Mouse (Mus musculus): ENCODE results near the gene Tex264. TPM values are rescaled to one million over a fixed set of nuclear protein-coding genes. Genes with fewer than 3 reads are reported as not detected.

Tex264 gene
- total RNA-seq, 4 experiments from 2014 or later, result 94.4 to 115 (median 103) TPM

Other genes starting within 250 kb of the Tex264 start
- 10 to 100 TPM; 23.2 to 24.3 (median 23.7) TPM for gene Acy1, start 247.6 kb downstream of the Tex264 start, total RNA-seq (2022)
- 10 to 100 TPM; 14.6 to 16.1 (median 15.3) TPM for gene Abhd14b, start 238.5 kb downstream of the Tex264 start, total RNA-seq (2022)
- gene Abhd14a, start 238.2 kb downstream of the Tex264 start, total RNA-seq (2022), result 10 to 100 TPM; 31.7 to 35.8 (median 34.5) TPM
- 100 to 1,000 TPM; 201 to 223 (median 211) TPM for gene Pcbp4, start 232.6 kb downstream of the Tex264 start, total RNA-seq (2022)
- gene Gpr62, start 220.0 kb downstream of the Tex264 start, total RNA-seq (2022), result 10 to 100 TPM; 11.7 to 15.6 (median 12.7) TPM
- gene Rrp9, start 210.0 kb downstream of the Tex264 start, total RNA-seq (2022), result 10 to 100 TPM; 26.9 to 47.9 (median 32.8) TPM
- gene Parp3, start 209.0 kb downstream of the Tex264 start, total RNA-seq (2022), result 1 to 10 TPM; 6.1 to 7.8 (median 7.0) TPM
- gene Iqcf1, start 186.0 kb downstream of the Tex264 start, total RNA-seq (2022), result not detected
- 1 to 10 TPM in 1 of 4 experiments, under 1 TPM in 2, not detected in 1; 0.68 to 1.2 (median 0.79) TPM for gene Iqcf5, start 171.4 kb downstream of the Tex264 start, total RNA-seq (2022)
- not detected for gene Iqcf3, start 124.3 kb downstream of the Tex264 start, total RNA-seq (2022)
- not detected for gene Iqcf4, start 114.9 kb downstream of the Tex264 start, total RNA-seq (2022)
- gene Iqcf6, start 59.3 kb downstream of the Tex264 start, total RNA-seq (2022), result not detected
- gene Grm2, start 29.8 kb downstream of the Tex264 start, total RNA-seq (2022), result 10 to 100 TPM; 42.5 to 59.1 (median 45.4) TPM
- gene Rad54l2, start 103.3 kb upstream of the Tex264 start, total RNA-seq (2022), result 10 to 100 TPM; 15.9 to 17.9 (median 17.0) TPM
- gene Dcaf1, start 135.9 kb upstream of the Tex264 start, total RNA-seq (2022), result 10 to 100 TPM; 29.7 to 34.9 (median 32.1) TPM
- gene Rbm15b, start 201.5 kb upstream of the Tex264 start, total RNA-seq (2022), result 10 to 100 TPM; 51.6 to 56.5 (median 52.8) TPM
- 100 to 1,000 TPM in 2 of 4 experiments, 10 to 100 TPM in 2; 94.8 to 105 (median 98.7) TPM for gene Manf, start 206.1 kb upstream of the Tex264 start, total RNA-seq (2022)